Mouse (Mus musculus): ENCODE measurements at regions not wholly inside any gene's neighbourhood (a gene's known extent, or its start where the extent isn't known, plus 50 kb on each side); places are given as distances from the start of the nearest gene placed in this dataset.

GRCm38 (mm10) chr8:82471825-82472224 is 68.8 kb upstream of the Il15 start:
- no peak for DNase-seq

- no peak for DNase-seq
Observed at GRCm38 (mm10) chr8:82469824-82470223, 66.8 kb upstream of the Il15 start.

- no peak for DNase-seq
Observed at GRCm38 (mm10) chr8:82462841-82463240, 59.8 kb upstream of the Il15 start.

GRCm38 (mm10) chr8:82459007-82459406 is 56.0 kb upstream of the Il15 start:
- no peak for DNase-seq

GRCm38 (mm10) chr8:82454056-82454455 is 51.0 kb upstream of the Il15 start:
- DNase-seq = no peak
